Mouse (Mus musculus): ENCODE results near the gene Tspan18.
A peak's percentile ranks its signal among the peaks of the same experiment; 100 is the strongest.

The Tspan18 gene

GRCm38 (mm10) chr2:93261521-93262290 lies 72.6 kb downstream of the Tspan18 start:
- peak; percentile 82 for DNase-seq

DNA sequence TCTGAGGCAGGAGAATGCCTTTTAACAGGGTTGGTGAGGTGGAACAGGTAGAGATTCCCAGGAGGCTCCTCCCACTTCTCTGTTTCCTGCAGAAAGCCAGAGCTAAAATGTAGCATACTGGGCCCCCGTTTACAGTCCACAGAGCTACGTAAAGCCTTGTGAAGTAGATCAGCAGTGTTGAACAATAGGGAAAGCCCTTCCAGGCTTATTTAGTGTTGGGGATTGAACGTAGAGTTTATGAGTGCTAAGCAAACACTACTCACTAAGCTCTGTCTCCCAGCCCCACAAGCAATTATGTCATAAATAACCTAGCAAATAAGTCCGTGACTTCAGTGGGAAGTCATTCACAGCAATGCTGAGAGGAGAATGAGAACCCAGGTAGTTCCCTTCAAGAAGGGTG lies 76.7 kb downstream of the Tspan18 start:
- no peak for DNase-seq

GRCm38 (mm10) chr2:93256735-93257405 lies 77.4 kb downstream of the Tspan18 start:
- no peak for DNase-seq

DNA sequence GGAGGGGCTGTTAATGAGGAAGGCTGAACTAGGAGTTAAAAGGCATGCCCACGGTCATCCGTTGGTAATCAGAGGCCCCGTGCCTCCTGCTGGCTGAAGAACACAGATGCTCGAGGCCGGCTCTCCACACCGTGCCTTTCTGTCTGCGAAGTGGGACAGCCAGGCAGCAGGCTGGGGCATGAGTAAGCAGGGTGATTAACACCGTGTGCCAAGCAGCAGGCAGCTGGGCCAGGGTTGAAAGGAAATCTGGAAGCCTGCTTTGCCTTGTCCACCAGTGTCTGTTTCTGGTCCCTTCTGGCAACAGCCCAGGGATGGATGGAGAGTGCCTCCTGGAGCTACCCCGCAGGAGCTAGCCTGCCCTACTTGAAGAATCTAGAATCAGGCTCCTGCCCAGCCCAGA lies 81.9 kb downstream of the Tspan18 start:
- peak; percentile 29 for DNase-seq

GRCm38 (mm10) chr2:93250611-93251010 lies 83.7 kb downstream of the Tspan18 start:
- no peak for DNase-seq

DNA sequence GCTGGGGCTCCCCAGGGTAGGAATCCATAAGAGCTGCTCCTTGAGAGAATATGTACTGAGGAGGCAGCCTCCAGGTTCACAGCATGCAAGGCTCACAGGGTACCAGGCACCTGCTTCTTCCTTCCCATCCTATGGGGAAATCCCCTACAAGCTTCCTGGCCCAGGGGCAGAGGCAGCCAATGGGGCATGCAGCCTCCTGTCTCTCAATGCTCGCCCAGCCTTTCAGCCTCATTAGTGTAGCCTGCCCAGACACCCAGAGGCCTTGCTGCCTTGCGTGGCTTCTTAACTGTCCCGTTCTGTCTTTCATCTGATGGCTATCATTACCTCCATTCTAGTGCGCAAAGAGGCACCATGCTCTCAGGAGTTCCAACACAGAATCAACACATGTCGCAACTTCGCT lies 85.2 kb downstream of the Tspan18 start:
- DNase-seq: no peak

DNA sequence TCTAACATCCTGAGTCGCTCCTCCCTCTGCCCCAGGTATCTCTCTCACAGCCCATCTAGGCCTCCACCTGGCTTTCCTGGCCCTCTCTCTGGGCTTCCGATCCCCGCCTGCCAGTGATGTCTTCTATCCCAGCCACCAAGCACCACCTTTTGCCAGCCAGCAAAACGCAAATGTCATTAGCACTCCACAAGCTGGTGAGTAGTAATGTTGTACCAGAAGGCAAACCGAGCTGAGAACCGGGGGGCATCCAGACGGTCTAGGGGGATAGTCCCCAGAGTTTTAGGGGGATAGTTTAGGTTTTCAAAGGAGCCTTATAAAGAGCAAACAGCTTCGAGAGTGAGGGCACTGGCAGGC lies 90.2 kb downstream of the Tspan18 start:
- no peak for DNase-seq

GRCm38 (mm10) chr2:93243439-93244089 lies 90.7 kb downstream of the Tspan18 start:
- no peak for DNase-seq

GRCm38 (mm10) chr2:93242166-93242565 lies 92.1 kb downstream of the Tspan18 start:
- no peak for DNase-seq

GRCm38 (mm10) chr2:93238864-93239263 lies 95.4 kb downstream of the Tspan18 start:
- DNase-seq: no peak

GRCm38 (mm10) chr2:93237055-93237454 lies 97.2 kb downstream of the Tspan18 start:
- DNase-seq: peak; percentile 60

DNA sequence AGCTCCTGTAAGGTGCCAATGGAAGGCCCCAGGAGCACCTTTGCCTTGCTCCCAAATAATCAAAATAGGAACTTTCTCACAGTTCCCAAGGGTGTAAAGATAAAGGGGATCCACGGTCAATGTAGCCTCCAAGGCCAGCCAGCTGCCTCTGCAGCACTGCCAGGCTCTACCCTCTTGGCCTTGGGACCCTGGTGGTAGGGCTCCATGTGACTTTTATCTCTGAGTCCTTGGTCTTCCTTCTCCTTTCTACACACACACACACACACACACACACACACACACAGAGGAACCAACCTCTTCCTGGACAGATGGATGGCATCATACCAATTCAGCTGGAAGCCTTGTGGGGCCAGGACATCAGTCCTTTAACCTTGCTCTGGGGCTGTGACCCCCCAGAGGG lies 102.2 kb downstream of the Tspan18 start:
- DNase-seq: no peak

- no peak for DNase-seq
Measured at GRCm38 (mm10) chr2:93228480-93228824, 105.9 kb downstream of the Tspan18 start.

- DNase-seq: peak; percentile 53
Measured at GRCm38 (mm10) chr2:93227713-93228479, 106.4 kb downstream of the Tspan18 start.

GRCm38 (mm10) chr2:93226606-93227595 lies 107.4 kb downstream of the Tspan18 start:
- peak; percentile 95 for DNase-seq

GRCm38 (mm10) chr2:93223463-93223862 lies 110.8 kb downstream of the Tspan18 start:
- peak; percentile 52 for DNase-seq

GRCm38 (mm10) chr2:93220447-93220846 lies 113.9 kb downstream of the Tspan18 start:
- peak; percentile 44 for DNase-seq

DNA sequence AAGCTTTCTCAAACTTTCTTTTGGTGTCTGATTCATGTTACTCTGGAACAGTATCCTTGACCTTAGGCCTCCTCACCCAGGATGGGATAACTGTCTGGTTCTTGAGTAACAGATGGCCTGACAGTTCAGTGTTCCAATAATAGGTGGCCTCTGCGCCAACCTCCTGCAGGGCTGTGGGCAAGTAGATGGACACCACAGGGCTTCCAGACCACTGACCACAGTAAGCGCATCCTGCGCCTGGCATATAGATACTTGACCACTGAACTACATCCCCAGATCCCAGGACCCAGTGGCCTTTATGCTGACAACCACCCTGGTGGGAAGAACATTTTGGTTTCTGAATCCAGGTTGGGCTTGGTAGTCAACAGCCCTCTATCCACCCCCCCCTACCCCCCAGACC lies 114.7 kb downstream of the Tspan18 start:
- DNase-seq: no peak

DNA sequence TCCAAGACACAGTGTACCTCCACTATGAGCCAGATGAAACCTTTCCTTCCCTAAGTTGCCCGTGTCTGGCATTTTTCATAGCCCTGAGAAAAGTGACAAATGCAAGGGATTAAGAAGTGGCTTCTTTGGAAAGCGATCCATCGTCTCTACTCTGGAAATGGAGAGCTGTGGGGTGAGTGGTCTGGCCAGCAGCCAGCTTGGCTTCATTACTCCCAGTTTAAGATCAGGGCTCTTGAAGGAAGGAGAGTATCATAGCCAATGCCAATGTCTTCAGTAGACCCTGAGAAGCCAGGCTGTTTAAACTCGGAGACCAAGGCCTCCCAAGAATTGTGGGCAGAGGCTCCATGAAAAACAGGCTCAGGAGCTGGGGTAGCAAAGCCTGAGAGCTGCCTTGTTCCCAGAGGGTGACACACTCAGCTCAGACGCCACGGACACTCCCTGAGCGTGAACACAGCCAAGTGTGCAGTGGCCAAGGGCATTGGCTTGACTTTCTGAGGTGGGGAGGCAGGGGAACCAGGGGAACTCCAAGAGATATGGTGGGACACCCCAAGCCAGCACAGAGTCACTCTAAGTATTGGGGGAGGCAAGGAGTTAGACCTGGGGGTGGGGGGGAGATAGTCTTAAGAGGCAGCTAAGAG lies 115.8 kb downstream of the Tspan18 start:
- no peak for DNase-seq

GRCm38 (mm10) chr2:93217015-93217414 lies 117.3 kb downstream of the Tspan18 start:
- peak; percentile 96 for DNase-seq

- DNase-seq: no peak
Measured at GRCm38 (mm10) chr2:93215790-93216189, 118.5 kb downstream of the Tspan18 start.
